8 mouse cellular contexts compared by ENCODE assay signal in genomic region chr1:133797979-133798820, GRCm38 (mm10). TPM values are rescaled to one million over a fixed set of nuclear protein-coding genes. Genes with fewer than 3 reads are reported as not detected.
DNase-seq lines count a peak whose midpoint lies in the region; ATAC-seq and TF ChIP-seq lines count a peak whose summit lies in the region.

No protein-coding gene starts in this region.

- peak overlapping the region; percentile 41 for H3K9ac ChIP-seq in MEL (ENCODE audit: control insufficient read depth, low read depth, low read length, poor library complexity, severe bottlenecking)
- 0 out of 2 replicates have a peak overlapping the region, but pooled peaks have one; percentile 74 for H3K9ac ChIP-seq in heart, postnatal 0 days (replicated peaks; ENCODE audit: low read depth, low read length)
- peak overlapping the region; percentile 15; the same call in 1 of the 2 replicates for H3K9ac ChIP-seq in midbrain, embryonic 16.5 days (ENCODE audit: low read depth, low read length)

- ATAC-seq in CD4-positive, CD25-positive, alpha-beta regulatory T cell, adult 4 months, result no peak
- ATAC-seq in heart, postnatal 0 days (ENCODE audit: insufficient read depth, low read depth), result no peak
- ATAC-seq in midbrain, embryonic 16.5 days, result no peak

- H3K36me3 ChIP-seq in MEL (ENCODE audit: control insufficient read depth in 1 of 2, insufficient read depth in 2 of 2, low read length in 2 of 2), result peaks cover 0 to 40% of the 10 kb centered on the region in 2 experiments; a peak in 2 of 4 replicates
- no peaks in the 10 kb centered on the region for H3K36me3 ChIP-seq in heart, postnatal 0 days (replicated peaks; ENCODE audit: control insufficient read depth, insufficient read depth, low read length)
- H3K36me3 ChIP-seq in limb, embryonic 10.5 days, result no peaks in the 10 kb centered on the region
- H3K36me3 ChIP-seq in midbrain, embryonic 16.5 days (ENCODE audit: control insufficient read depth, insufficient read depth, low read length), result no peaks in the 10 kb centered on the region

- H3K9me3 ChIP-seq in MEL (replicated peaks; ENCODE audit: insufficient read depth, low read length), result no peaks in the 10 kb centered on the region
- H3K9me3 ChIP-seq in heart, postnatal 0 days (replicated peaks; ENCODE audit: control insufficient read depth, low read length), result no peaks in the 10 kb centered on the region
- no peaks in the 10 kb centered on the region for H3K9me3 ChIP-seq in limb, embryonic 10.5 days (replicated peaks)
- no peaks in the 10 kb centered on the region for H3K9me3 ChIP-seq in midbrain, embryonic 16.5 days (replicated peaks; ENCODE audit: control insufficient read depth, low read length, poor library complexity, severe bottlenecking)

- TF ChIP-seq CTCF in MEL (IDR thresholded peaks at IDR 0.05 in 2 of 3, conservative IDR thresholded peaks at IDR 0.05 in 1 of 3; ENCODE audit: control insufficient read depth in 1 of 3, insufficient read depth in 1 of 3, low read depth in 2 of 3, low read length in 3 of 3, poor library complexity in 1 of 3, severe bottlenecking in 1 of 3), result no peak
- no peak for TF ChIP-seq CTCF in heart, postnatal 0 days (IDR thresholded peaks at IDR 0.05; ENCODE audit: low read depth)

- TF ChIP-seq RAD21 in MEL (IDR thresholded peaks at IDR 0.05; ENCODE audit: low read depth, low read length), result no peak

- TF ChIP-seq POLR2A in MEL (IDR thresholded peaks at IDR 0.05; ENCODE audit: control insufficient read depth in 1 of 2, insufficient read depth in 1 of 2, low read depth in 1 of 2, low read length in 2 of 2, poor library complexity in 1 of 2), result no peak

- peaks cover 22 to 52% of the 10 kb centered on the region in 2 experiments for H3K4me1 ChIP-seq in MEL (ENCODE audit: control insufficient read depth in 1 of 2, insufficient read depth in 2 of 2, low read length in 2 of 2)
- peaks cover 30% of the 10 kb centered on the region for H3K4me1 ChIP-seq in heart, postnatal 0 days (ENCODE audit: control insufficient read depth, insufficient read depth)
- peaks cover 52% of the 10 kb centered on the region for H3K4me1 ChIP-seq in limb, embryonic 10.5 days
- peaks cover 23% of the 10 kb centered on the region for H3K4me1 ChIP-seq in midbrain, embryonic 16.5 days (ENCODE audit: control insufficient read depth, insufficient read depth, low read length)

- H3K27me3 ChIP-seq in MEL (ENCODE audit: control insufficient read depth in 1 of 2, insufficient read depth in 2 of 2, low read length in 2 of 2), result no peaks in the 10 kb centered on the region
- no peaks in the 10 kb centered on the region for H3K27me3 ChIP-seq in heart, postnatal 0 days (ENCODE audit: control insufficient read depth, insufficient read depth, low read length)
- peaks cover 46% of the 10 kb centered on the region for H3K27me3 ChIP-seq in limb, embryonic 10.5 days (ENCODE audit: low read depth, poor library complexity, severe bottlenecking)
- no peaks in the 10 kb centered on the region for H3K27me3 ChIP-seq in midbrain, embryonic 16.5 days (ENCODE audit: control insufficient read depth, insufficient read depth, low read depth, low read length)

- 33% methylated on average over 9 of the region's 9 CpGs for WGBS in heart, postnatal 0 days
- 28% methylated on average over 9 of the region's 9 CpGs for WGBS in limb, embryonic 10.5 days
- 35% methylated on average over 9 of the region's 9 CpGs for WGBS in midbrain, embryonic 16.5 days

- DNase-seq in CD4-positive, CD25-positive, alpha-beta regulatory T cell, adult 2 months (ENCODE audit: low read depth, low spot score), result peak; percentile 32
- peak; percentile 60 for DNase-seq in MEL (ENCODE audit: low read depth, low spot score)
- no peak for DNase-seq in heart, postnatal 0 days (ENCODE audit: low spot score)
- no peak for DNase-seq in limb, embryonic 10.5 days (ENCODE audit: low spot score)
- no peak for DNase-seq in cerebellum, postnatal 14 days
- no peak for DNase-seq in thymus, postnatal 4 days

- H3K79me2 ChIP-seq in MEL (ENCODE audit: control insufficient read depth, insufficient read depth, low read length, poor library complexity), result peaks cover 9% of the 10 kb centered on the region

- peak; percentile 30 to 44 for TF ChIP-seq EP300 in MEL (IDR thresholded peaks at IDR 0.05; ENCODE audit: low read depth in 1 of 2, low read length in 2 of 2)
- no peak for TF ChIP-seq EP300 in heart, postnatal 0 days (IDR thresholded peaks at IDR 0.05; ENCODE audit: low read depth)

- peak overlapping the region; percentile 28 to 30 for H3K4me3 ChIP-seq in MEL (ENCODE audit: control insufficient read depth in 1 of 2, insufficient read depth in 1 of 2, low read depth in 2 of 2, low read length in 2 of 2)
- peak overlapping the region; percentile 77 for H3K4me3 ChIP-seq in heart, postnatal 0 days (ENCODE audit: low read depth, low read length)
- no peak overlapping the region for H3K4me3 ChIP-seq in limb, embryonic 10.5 days
- H3K4me3 ChIP-seq in midbrain, embryonic 16.5 days (ENCODE audit: low read depth, low read length), result no peak overlapping the region

- H3K27ac ChIP-seq in MEL (ENCODE audit: control insufficient read depth, low read depth, low read length), result peak overlapping the region; percentile 39
- H3K27ac ChIP-seq in heart, postnatal 0 days (ENCODE audit: low read depth), result no peak overlapping the region
- H3K27ac ChIP-seq in limb, embryonic 10.5 days, result peak overlapping the region; percentile 46; the same call in 1 of the 2 replicates
- H3K27ac ChIP-seq in midbrain, embryonic 16.5 days (ENCODE audit: low read length), result no peak overlapping the region

- H3K4me2 ChIP-seq in heart, postnatal 0 days (ENCODE audit: low read depth, low read length), result peak overlapping the region; percentile 92
- peak overlapping the region; percentile 85 for H3K4me2 ChIP-seq in midbrain, embryonic 16.5 days (ENCODE audit: low read length)

TF ChIP-seq in MEL, 35 proteins besides CTCF, POLR2A, EP300 and RAD21 (continues in another document):
- TF ChIP-seq ZNF384 (IDR thresholded peaks at IDR 0.05; ENCODE audit: low read depth, low read length) (no peak), CHD2 (IDR thresholded peaks at IDR 0.05; ENCODE audit: low read length) (no peak), POLR2AphosphoS2 (IDR thresholded peaks at IDR 0.05; ENCODE audit: low read length) (no peak), SMC3 (IDR thresholded peaks at IDR 0.05; ENCODE audit: low read depth, low read length) (no peak), NELFE (IDR thresholded peaks at IDR 0.05; ENCODE audit: low read depth, low read length) (no peak), MAFK (IDR thresholded peaks at IDR 0.05; ENCODE audit: borderline replicate concordance, low read depth, low read length) (no peak), ELF1 (IDR thresholded peaks at IDR 0.05; ENCODE audit: low read depth, low read length) (no peak), TAL1 (IDR thresholded peaks at IDR 0.05; ENCODE audit: low read length) (no peak), HCFC1 (IDR thresholded peaks at IDR 0.05; ENCODE audit: low read depth, low read length) (no peak), MEF2A (IDR thresholded peaks at IDR 0.05; ENCODE audit: extremely low read depth, insufficient replicate concordance, low read depth, low read length, poor library complexity, severe bottlenecking) (no peak), GABPA (IDR thresholded peaks at IDR 0.05; ENCODE audit: low read depth, low read length) (no peak), KAT2A (conservative IDR thresholded peaks at IDR 0.05; ENCODE audit: low read depth, low read length) (no peak), MYC (IDR thresholded peaks at IDR 0.05; ENCODE audit: low read depth, low read length) (no peak), POLR2AphosphoS5 (IDR thresholded peaks at IDR 0.05; ENCODE audit: borderline replicate concordance, low read depth, low read length) (no peak), MAZ (IDR thresholded peaks at IDR 0.05; ENCODE audit: low read depth, low read length) (0 out of 2 replicates have a peak, but pooled peaks have one; percentile 32), ZKSCAN1 (IDR thresholded peaks at IDR 0.05; ENCODE audit: low read depth, low read length) (no peak), ETS1 (IDR thresholded peaks at IDR 0.05; ENCODE audit: low read depth, low read length) (0 out of 2 replicates have a peak, but pooled peaks have one; percentile 17), JUND (IDR thresholded peaks at IDR 0.05; ENCODE audit: low read depth, low read length) (no peak), MYB (IDR thresholded peaks at IDR 0.05; ENCODE audit: low read depth, low read length) (no peak), E2F4 (IDR thresholded peaks at IDR 0.05; ENCODE audit: borderline replicate concordance, low read depth, low read length) (no peak), MAX (IDR thresholded peaks at IDR 0.05; ENCODE audit: low read length) (peak; percentile 47; the same call in 1 of the 2 replicates), TCF12 (IDR thresholded peaks at IDR 0.05; ENCODE audit: low read depth, low read length) (peak; percentile 43; the same call in 1 of the 2 replicates), MXI1 (IDR thresholded peaks at IDR 0.05; ENCODE audit: low read depth, low read length) (no peak), TBP (IDR thresholded peaks at IDR 0.05; ENCODE audit: low read depth, low read length) (no peak), SIN3A (IDR thresholded peaks at IDR 0.05; ENCODE audit: low read length) (peak; percentile 35; the same call in 1 of the 2 replicates), CHD1 (IDR thresholded peaks at IDR 0.05; ENCODE audit: low read depth, low read length) (no peak), RCOR1 (IDR thresholded peaks at IDR 0.05; ENCODE audit: low read depth, low read length) (0 out of 2 replicates have a peak, but pooled peaks have one; percentile 20), NRF1 (IDR thresholded peaks at IDR 0.05; ENCODE audit: insufficient read depth, low read depth, low read length, poor library complexity, severe bottlenecking) (no peak), UBTF (IDR thresholded peaks at IDR 0.05; ENCODE audit: borderline replicate concordance, insufficient read depth, low read depth, low read length) (no peak), GATA1 (IDR thresholded peaks at IDR 0.05; ENCODE audit: low read depth, low read length) (peak; percentile 63; the same call in 1 of the 2 replicates)

RNA-seq across cellular contexts. Expression of gene Atp2b4, which starts 2.6 kb away (rescaled TPM):
- polyA plus RNA-seq in CD4-positive, CD25-positive, alpha-beta regulatory T cell, adult 4 months (2017; shearing (Covaris generic)), result 10 to 100 TPM in 1 of 2 experiments, 1 to 10 TPM in 1; 9.6 to 12.8 TPM
- 21.1 and 22.9 TPM in 2 replicates for total RNA-seq in MEL (2012; rRNA removed)
- polyA plus RNA-seq in MEL (2012; ENCODE audit: insufficient read depth in 1 of 2, insufficient read length in 2 of 2, low read depth in 1 of 2, low replicate concordance in 2 of 2, missing spikeins in 1 of 2), result 10 to 100 TPM in 1 of 2 experiments, not detected in 1; 18.8 TPM
- 27.8 and 34.5 TPM in 2 replicates for total RNA-seq in heart, postnatal 0 days (2014; rRNA removed; ENCODE audit: low replicate concordance)
- polyA plus RNA-seq in heart, postnatal 0 days (2015; fragmentation: Nextera tagmentation; extraction: Ambion mirVana), result 3.9 and 5.0 TPM in 2 replicates
- 2.5 and 3.5 TPM in 2 replicates for polyA plus RNA-seq in limb, embryonic 10.5 days (2016; fragmentation: Nextera tagmentation; extraction: Ambion mirVana)
- polyA plus RNA-seq in midbrain, embryonic 16.5 days (2015; fragmentation: Nextera tagmentation; extraction: Ambion mirVana), result 11.8 and 13.4 TPM in 2 replicates

Comparison
In these comparisons a context has a peak if more than half of its experiments do, and no peak if none do; other contexts are left out.
1. DNase-seq: peak in CD4-positive, CD25-positive, alpha-beta regulatory T cell, adult 2 months (single experiment) and MEL (single experiment); none in heart, postnatal 0 days (single experiment), limb, embryonic 10.5 days (single experiment), cerebellum, postnatal 14 days (0 of 2) and thymus, postnatal 4 days (single experiment).
2. H3K27ac ChIP-seq: peak in MEL (single experiment) and limb, embryonic 10.5 days (single experiment); none in heart, postnatal 0 days (single experiment) and midbrain, embryonic 16.5 days (single experiment).
3. H3K4me3 ChIP-seq: peak in MEL (2 of 2) and heart, postnatal 0 days (single experiment); none in limb, embryonic 10.5 days (single experiment) and midbrain, embryonic 16.5 days (single experiment).
4. H3K9ac ChIP-seq: peak in every context shown above with its lines; median percentile 74 in heart, postnatal 0 days; 41 in MEL; 15 in midbrain, embryonic 16.5 days.